Mouse (Mus musculus) bone marrow macrophage, adult 2 months (primary cell): ENCODE results near the gene Defb26. TPM values are rescaled to one million over a fixed set of nuclear protein-coding genes. Genes with fewer than 3 reads are reported as not detected.

Source experiments
- H3K27ac ChIP-seq: 2 replicates; pipeline ENCODE4 v1.5.1; 2012; ENCODE audit warnings: low read depth, low read length; ENCODE audit not compliant: insufficient read depth
- H3K4me1 ChIP-seq: 2 replicates; pipeline ENCODE4 v1.6.1; 2012; ENCODE audit warnings: low read length; ENCODE audit not compliant: control insufficient read depth, insufficient read depth
- H3K4me3 ChIP-seq: 2 replicates; pipeline ENCODE4 v1.5.1; 2012; ENCODE audit warnings: mild to moderate bottlenecking, low read length, moderate library complexity; ENCODE audit not compliant: insufficient read depth
- CTCF ChIP-seq: IDR thresholded peaks from 2 replicates; pipeline ENCODE4 v1.5.1; 2012; ENCODE audit warnings: low read depth, mild to moderate bottlenecking, low read length, moderate library complexity
- POLR2A ChIP-seq: IDR thresholded peaks from 2 replicates; pipeline ENCODE4 v1.6.1; 2012; ENCODE audit warnings: mild to moderate bottlenecking, low read depth, low read length, borderline replicate concordance
- polyA plus RNA-seq: library from polyadenylated mRNA; stranded (reverse); fragments of >200 nt; gene quantifications from 2 replicates; pipeline ENCODE4 v1.2.4, GENCODE M21; 2012; ENCODE audit not compliant: missing spikeins, insufficient read depth, insufficient read length

The Defb26 gene
- polyA plus RNA-seq, 1 experiment, result not detected

DNA sequence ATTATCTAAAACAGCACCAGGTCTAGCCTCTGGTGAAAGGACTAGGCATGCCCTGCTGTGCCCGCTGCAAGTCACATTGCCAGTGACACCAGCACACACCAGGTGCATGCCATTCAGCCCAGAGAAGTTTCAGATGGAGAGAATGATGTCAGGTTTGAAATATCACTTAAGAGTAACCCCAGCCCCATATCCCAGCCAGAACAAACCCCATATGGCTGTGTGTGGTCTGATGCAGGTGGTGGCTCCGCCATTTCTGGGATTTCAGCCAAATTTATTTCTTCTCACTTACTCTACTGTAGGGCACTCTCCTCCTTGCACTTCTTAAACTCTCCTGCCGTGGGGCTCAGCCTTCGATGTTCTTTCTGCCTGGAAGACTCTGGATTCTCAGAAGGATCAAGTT is 4.6 kb upstream of the Defb26 start:
- TF ChIP-seq CTCF, result no peak
- TF ChIP-seq POLR2A, result no peak
- H3K4me1 ChIP-seq, result peaks cover 3% of the 10 kb centered on the region; the same call in 1 of the 2 replicates
- no peak overlapping the region for H3K27ac ChIP-seq
- H3K4me3 ChIP-seq, result no peak overlapping the region

DNA sequence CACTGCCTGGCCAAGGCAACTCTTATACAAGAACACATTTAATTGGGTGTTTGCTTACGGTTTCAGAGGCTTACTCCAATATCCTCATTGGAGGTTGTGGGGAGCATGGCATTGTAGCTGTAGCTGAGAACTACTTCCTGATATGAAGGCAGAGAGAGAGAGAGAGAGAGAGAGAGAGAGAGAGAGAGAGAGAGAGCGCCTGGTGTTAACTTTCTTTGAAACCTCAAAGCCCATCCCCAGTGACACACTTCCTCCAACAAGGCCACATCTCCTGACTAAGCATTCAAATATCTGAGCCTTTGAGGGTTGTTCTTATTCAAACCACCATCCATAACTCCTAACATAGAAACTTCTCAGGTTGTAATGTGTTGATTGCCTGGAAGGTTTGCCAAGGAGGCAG is 7.5 kb downstream of the Defb26 start:
- no peaks in the 10 kb centered on the region for H3K4me1 ChIP-seq
- TF ChIP-seq CTCF, result no peak
- TF ChIP-seq POLR2A, result no peak
- no peak overlapping the region for H3K27ac ChIP-seq
- no peak overlapping the region for H3K4me3 ChIP-seq

DNA sequence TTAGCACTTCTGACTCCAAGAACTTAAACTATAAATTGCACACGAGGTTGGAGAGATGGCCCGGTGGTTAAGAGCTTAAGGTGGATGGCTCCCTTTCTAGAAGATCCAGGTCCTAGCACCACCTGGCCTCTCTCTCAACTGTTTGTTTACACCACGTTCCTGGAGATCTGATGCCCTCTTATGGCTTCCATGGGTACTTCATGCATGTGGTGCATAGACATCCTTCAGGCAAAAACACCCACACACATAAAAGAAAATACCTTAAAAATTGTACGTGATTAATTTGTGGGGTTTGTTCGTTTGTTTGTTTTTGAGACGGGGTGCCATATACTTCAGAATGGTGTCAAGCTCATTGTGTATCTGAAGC is 10.6 kb downstream of the Defb26 start:
- no peak for TF ChIP-seq CTCF
- no peak for TF ChIP-seq POLR2A
- Histone ChIP-seq H3K27ac (no peak overlapping the region), H3K4me3 (no peak overlapping the region), H3K4me1 (no peaks in the 10 kb centered on the region)

DNA sequence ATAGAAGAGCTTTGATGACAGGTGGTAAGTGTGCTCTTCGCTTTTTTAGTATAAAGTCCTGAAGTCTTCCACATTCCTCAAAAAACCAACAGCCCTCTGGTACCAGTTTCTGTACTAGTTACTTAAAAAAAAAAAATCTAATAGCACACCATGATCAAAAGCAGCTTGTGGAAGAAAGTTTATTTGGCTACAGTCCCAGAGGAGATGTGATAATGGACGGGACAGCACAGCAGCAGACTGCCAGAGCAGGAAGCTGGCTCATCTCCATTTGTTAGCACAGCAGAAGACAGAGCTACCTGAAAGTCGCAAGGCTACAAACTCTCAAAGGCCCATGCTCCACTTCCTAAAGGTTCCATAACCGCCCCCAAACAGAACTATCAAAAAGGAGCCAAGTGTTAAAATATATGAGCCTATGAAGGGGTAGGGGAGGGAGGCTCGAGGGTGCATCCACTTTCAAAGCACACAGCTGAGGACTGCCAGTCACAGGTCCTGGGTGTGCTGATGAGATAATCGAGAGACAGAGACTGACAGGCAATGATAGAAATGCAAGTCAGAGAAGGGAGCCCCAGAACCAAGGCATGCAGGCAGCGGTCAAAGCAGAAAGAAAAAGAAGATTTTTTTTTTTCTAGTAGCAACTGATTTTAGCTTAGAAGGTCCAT is 11.2 kb downstream of the Defb26 start:
- no peak overlapping the region for H3K4me3 ChIP-seq
- no peak overlapping the region for H3K27ac ChIP-seq
- H3K4me1 ChIP-seq, result no peaks in the 10 kb centered on the region
- TF ChIP-seq CTCF (no peak), POLR2A (no peak)

DNA sequence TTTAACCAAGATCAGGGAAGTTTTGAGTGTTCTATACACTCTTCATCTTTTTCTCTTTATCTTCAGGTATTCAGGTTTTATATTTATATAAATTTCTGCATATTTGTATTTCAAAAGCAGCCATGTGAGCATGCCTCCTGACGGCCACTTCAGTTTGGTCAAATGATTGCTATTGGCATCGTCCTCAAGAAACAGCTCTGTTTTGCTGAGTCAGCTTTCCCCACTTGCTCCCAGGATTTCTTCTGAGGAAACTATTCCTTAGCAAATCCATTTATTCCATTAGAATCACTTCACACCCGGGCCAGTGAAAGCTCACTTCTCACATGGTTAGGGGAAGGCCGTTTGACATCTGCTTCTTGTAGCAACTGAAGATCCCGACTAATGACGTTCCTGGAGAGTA is 13.5 kb downstream of the Defb26 start:
- TF ChIP-seq POLR2A, result no peak
- no peak for TF ChIP-seq CTCF
- no peak overlapping the region for H3K27ac ChIP-seq
- no peak overlapping the region for H3K4me3 ChIP-seq
- H3K4me1 ChIP-seq, result no peaks in the 10 kb centered on the region

DNA sequence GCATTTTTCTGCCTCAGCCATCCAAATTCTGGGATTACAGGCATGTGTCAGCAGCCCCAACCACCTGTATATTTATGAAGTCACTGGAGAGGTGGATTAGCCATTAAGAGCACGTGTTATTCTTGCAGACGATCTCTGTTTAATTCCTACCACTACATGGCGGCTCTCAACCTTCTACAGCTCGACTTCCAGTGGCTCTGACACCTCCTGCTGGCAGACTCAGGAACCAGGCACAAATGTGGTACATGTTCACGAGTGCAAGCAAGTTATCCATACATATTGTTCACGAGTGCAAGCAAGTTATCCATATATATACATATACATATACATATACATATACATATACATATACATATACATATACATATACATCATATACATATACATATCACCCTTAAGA is 18.3 kb downstream of the Defb26 start:
- H3K4me3 ChIP-seq, result no peak overlapping the region

DNA sequence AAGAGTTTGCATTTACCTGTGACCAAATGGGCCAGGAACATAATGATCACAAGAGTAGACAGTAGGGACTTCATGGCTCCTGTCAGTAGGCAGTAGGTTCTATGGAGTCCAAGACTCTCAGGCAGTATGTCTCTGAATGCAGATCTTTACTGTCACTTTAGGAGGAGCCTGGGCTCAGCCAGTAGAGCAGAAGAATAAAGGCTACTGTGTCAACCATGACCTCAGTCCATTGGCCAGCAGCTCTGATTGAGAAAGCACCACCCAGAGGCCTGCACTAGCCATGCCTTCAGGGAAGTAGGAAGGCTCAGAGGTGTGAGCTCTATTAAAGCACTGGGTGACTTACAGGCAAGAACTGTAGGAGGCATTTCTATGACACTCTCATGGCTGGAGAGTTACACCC is 21.5 kb downstream of the Defb26 start, which contains the start of gene Defb22:
Gene Defb22 (minus strand): TSS at position 101 of the 400 bp plus-strand sequence.
- no peak for TF ChIP-seq POLR2A
- no peak for TF ChIP-seq CTCF
- Histone ChIP-seq H3K4me1 (peaks cover 2% of the 10 kb centered on the region; the same call in 1 of the 2 replicates), H3K4me3 (no peak within 1 kb of the TSS), H3K27ac (no peak within 1 kb of the TSS)

More for the DNA sequence above, 18.3 kb downstream of the Defb26 start:
- Histone ChIP-seq H3K4me1 (no peaks in the 10 kb centered on the region), H3K27ac (no peak overlapping the region)
- TF ChIP-seq POLR2A (no peak), CTCF (no peak)

DNA sequence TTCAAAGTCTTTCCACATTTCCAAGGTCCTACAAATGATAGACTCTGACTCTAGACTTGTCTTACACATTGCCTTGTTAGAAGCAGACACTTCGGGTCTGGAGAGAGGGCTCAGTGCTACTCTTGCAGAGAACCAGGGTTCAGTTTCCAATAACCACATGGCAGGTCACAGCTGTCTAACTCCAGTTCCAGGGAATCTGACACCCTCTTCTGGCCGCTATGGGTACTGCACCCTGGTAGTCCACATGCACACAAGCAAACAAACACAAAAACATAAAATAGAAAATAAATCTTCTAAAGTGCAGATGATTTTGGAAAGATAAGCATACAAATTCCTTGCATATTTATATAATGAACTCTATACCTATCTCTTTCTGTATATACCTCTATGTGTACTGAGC is 24.5 kb downstream of the Defb26 start:
- TF ChIP-seq CTCF (no peak), POLR2A (no peak)
- Histone ChIP-seq H3K4me3 (no peak overlapping the region), H3K27ac (no peak overlapping the region), H3K4me1 (peaks cover 2% of the 10 kb centered on the region; the same call in 1 of the 2 replicates)

DNA sequence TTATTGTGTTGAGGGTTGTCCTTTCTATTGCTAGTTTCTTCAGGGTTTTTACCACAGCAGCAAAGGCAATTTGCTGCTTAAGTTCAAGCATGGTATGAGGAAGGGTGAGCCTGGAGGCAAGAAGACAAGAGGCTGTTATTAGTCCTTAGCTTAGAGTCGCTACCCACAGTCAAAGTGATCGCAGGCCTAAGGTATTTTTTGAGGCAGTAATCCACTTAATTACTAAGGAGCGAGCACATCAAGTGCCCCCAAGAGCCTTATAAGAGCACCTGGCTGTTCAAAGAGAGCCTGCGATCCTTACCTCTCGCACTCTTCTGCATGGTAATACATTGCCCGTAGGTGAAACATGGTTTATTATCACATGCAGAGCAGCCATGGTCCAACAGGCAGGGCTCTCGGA is 29.8 kb downstream of the Defb26 start:
- Histone ChIP-seq H3K4me1 (peaks cover 8% of the 10 kb centered on the region; the same call in 1 of the 2 replicates), H3K27ac (no peak overlapping the region), H3K4me3 (no peak overlapping the region)
- TF ChIP-seq POLR2A (no peak), CTCF (no peak)

DNA sequence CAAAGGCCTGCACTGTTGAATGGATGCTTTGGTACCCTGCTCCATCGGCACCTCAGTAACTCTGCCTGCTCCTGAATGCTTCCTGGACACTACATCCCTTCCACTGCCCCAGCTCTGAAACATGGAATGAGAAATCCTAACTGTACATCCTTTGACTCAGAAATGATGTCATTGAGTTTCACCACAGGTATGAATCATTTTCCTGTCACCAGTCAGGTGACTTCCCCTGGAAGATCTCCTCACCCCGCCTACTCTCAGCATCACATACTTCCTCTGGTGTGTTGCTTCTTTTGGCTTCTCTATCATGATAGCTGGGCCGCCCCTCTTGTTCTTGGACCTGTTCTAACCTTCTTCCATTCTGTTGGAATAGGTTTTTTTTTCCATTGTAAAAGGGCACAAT is 30.6 kb downstream of the Defb26 start:
- H3K4me3 ChIP-seq, result no peak overlapping the region
- TF ChIP-seq CTCF, result no peak
- no peak for TF ChIP-seq POLR2A
- H3K27ac ChIP-seq, result no peak overlapping the region
- H3K4me1 ChIP-seq, result peaks cover 8% of the 10 kb centered on the region; the same call in 1 of the 2 replicates
